Mouse (Mus musculus) cerebral cortex, adult 2 months (tissue): ENCODE measurements around the gene Afap1.

ENCODE experiments used
- WGBS: fragments of 180-500 bp; shearing (Covaris S2); methylation state at CpG from one replicate; pipeline ENCODE4 v1.1.7; 2018; 5-methylcytosine and 5-hydroxymethylcytosine counted together

The Afap1 gene

GRCm38 (mm10) chr5:35935939-35936338 lies 42.8 kb downstream of the Afap1 start:
- WGBS: 87% methylated on average over 7 of the region's 7 CpGs

DNA sequence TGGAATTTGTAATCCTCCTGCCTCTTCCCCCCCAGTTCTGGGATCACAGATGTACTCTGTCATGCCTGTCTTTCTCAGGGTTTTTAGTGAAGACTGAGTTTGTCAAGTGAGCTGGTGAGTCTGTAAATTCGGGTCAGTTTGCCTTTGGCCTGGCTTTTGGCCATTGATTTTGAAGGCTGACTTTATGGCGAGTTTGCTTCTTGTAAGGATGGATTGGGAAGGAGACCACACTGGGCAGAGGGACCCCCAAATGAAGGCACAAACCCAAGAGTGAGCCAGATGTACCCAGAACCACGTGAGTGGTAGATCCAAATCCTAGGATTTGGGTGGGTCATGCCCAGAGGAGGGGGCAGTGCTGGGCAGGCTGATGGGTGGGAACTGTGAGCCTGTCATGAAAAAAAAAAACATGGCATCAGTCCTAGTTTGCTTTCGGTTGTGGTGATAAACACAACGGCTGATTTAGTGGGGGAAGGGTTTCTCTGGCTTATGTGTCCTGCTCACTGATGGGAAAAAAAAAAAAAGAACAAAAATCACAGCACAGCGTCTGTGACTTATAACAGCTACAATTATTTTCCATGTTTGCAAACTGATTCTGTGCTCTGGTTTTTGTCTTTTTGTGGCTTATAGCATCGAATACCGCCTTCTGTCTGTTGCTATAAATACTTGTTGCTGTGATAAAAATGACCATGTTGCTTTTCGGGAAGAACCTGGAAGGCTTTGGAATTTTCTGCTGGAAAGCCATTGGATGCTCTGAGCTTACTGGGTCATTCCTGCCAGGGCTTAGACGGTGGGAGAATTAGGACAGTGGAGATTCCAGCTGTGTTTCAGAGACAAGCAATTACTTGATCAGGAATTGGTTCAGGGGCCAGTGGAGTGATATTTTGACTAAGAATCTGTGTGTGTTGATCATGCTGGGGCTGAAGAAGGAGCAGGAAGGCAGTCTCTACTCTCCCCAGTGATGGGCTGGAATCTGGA lies 45.4 kb downstream of the Afap1 start:
- 31% methylated on average over 10 of the region's 10 CpGs for WGBS

DNA sequence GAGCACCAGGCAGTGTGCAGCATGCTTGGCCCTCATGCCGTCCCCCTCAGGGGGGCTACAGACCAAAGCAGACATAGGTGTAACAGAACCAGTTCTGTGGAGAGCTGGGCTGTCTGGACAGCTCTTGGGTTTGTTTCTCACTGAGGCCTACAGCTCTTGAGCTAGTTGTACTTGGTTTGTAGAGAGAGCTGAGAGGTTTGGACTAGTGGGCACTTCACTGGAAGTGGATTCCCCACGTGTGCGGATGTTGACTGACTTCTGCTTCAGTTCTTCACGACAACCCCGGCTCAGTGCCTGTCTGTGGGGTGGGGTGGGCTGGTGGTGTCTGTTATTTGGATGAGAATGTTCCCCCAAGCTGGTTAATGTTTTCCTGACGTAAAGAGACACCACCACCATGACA lies 46.8 kb downstream of the Afap1 start:
- 84% methylated on average over 6 of the region's 6 CpGs for WGBS

GRCm38 (mm10) chr5:35943541-35943940 lies 50.4 kb downstream of the Afap1 start:
- WGBS: 68% methylated on average over 5 of the region's 5 CpGs

GRCm38 (mm10) chr5:35946841-35947240 lies 53.7 kb downstream of the Afap1 start:
- 89% methylated on average over 2 of the region's 2 CpGs for WGBS

- WGBS: 80% methylated on average over 4 of the region's 4 CpGs
Observed at GRCm38 (mm10) chr5:35947427-35947826, 54.3 kb downstream of the Afap1 start.

- 80% methylated on average over 15 of the region's 15 CpGs for WGBS
Observed at GRCm38 (mm10) chr5:35948225-35948975, 55.3 kb downstream of the Afap1 start.

DNA sequence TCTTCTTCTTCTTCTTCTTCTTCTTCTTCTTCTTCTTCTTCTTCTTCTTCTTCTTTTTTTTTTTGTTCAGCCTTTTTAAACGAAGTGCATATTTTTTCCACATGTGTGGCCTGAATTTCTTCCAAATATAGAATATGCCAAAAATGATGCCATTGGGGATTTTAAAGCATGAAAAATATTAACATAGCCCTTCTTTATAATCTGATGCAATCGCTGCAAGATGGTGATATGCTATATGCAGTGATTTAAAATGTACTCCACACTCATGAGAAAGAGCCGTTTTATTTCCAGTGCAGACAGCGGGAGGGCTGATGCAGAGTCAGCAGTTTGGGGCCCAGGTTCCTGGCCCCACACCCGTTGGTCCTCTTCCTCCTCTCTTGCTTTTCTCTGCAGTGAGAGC lies 55.9 kb downstream of the Afap1 start:
- WGBS: 75% methylated on average over 5 of the region's 5 CpGs

DNA sequence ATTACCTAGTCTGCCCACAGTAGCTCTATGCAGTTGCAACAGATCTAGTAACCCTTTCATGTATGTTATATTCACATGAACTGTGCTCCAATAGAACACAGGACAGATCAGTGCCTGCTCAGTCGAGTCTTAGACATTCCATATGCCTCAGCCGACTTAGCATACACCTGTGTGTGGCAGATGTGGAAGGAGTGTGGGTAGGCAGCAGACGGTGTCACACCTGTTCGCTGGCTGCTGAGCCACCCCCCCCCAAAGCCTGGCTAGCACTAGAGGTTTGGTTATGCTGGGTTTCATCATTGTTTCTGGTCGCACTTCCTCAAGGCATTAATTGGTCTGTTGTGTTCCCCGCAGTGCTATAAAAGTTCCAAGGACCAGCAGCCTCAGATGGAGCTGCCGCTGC lies 57.4 kb downstream of the Afap1 start:
- WGBS: 73% methylated on average over 7 of the region's 7 CpGs

DNA sequence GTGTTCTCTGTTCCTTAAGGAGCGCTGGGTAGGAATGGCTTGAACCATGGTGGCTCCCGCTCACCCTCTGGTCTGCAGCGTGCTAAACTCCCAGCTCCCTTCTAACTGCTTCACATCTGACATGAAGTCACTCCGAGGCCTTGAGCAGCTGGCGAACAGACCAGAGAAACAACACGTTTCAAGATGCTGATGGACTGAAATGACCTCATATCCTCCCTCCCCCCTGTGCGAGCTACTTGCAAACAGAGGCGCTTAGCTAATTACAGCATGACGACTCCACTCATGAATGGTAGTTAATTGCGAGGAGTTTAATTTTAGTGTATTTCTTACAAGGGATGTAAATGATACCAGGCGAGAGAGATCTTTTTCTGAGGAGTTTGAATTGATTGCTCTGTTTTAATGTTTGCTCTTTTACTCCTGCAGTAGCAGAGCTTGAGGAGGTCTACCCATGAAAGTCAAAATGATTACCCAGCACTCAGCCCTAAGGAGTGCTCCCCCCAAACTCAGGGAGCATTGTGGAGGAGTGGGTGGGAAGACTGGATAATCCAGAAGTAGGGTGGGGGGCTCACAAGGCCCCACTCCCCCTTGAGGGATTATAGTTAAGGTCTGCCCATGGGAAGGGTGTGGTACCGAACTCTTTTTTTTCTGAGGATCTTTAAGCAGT lies 61.1 kb downstream of the Afap1 start:
- WGBS: 63% methylated on average over 12 of the region's 12 CpGs

GRCm38 (mm10) chr5:35956268-35956667 lies 63.1 kb downstream of the Afap1 start:
- WGBS: 86% methylated on average over 1 of the region's 1 CpGs

DNA sequence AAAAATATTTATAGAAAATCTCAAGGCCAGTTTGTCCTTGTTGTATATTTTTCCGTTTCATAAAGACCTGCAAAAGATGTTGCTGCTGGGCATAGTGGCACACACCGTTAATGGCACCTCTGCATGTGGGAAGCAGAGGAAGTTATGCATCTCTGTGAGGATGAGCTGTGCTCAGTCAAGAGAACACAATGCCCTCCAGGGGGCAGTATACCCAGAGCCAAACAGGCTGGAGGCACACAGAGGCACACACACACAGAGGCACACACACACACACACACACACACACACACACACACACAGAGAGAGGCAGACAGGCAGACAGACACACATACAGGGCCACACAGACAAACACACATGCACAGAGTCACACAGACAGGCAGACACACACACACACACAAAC lies 65.6 kb downstream of the Afap1 start:
- WGBS: 73% methylated on average over 2 of the region's 2 CpGs

DNA sequence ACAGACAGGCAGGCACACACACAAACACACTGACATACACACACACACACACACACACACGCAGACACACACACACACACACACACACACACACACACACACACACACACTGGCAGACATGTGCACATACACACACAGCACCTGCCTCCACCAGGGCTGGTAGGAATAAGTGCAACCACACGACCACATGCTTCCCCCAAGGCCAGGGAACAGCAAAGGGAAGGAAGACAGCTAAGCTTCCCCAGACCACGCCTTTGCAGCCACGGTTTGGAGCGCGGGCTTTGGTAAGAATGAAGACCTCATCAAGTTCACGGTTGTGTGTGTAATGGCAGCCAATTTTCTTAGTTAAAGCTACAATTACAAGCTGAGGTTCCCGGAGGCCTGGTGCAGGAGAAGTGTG lies 67.0 kb downstream of the Afap1 start:
- 79% methylated on average over 8 of the region's 8 CpGs for WGBS

DNA sequence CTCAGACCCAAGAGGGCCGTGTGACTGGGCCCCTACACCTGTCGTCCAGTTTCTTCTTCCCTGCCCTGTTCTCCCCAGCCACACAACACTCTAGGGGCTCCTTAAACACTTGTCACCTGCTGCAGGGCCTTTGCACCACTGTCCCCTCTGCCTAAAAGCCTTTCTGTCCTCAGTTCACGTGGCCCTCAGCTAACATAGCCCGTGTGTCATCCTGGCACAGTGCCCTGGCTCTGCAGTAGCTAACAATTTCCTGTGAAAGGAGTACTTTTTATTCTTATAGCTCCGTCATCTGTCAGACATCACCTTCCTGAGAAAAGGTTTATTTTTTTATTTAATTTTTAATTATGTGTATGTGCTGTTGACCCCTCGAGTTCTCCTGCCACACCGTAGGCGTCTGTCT lies 68.2 kb downstream of the Afap1 start:
- 65% methylated on average over 8 of the region's 8 CpGs for WGBS

DNA sequence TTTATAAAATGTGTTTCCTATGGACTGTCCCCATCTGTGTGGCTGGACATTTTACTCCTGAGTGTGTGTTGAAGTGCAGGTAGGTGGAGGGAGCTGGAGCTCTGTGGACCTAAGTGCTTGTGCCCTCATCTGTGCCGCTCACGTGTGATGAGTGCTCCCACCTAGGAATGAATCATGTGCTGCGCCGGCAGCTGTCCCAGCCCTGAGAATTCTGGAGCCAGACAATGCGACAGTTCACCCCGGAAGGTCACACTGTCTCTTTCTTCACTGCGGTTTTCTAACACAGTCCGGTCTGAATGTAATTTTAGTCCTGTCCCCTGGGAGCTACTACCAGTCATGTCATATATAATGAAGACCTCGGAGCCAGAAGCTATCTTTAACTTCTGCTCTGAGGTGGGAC lies 70.5 kb downstream of the Afap1 start:
- WGBS: 80% methylated on average over 9 of the region's 9 CpGs

DNA sequence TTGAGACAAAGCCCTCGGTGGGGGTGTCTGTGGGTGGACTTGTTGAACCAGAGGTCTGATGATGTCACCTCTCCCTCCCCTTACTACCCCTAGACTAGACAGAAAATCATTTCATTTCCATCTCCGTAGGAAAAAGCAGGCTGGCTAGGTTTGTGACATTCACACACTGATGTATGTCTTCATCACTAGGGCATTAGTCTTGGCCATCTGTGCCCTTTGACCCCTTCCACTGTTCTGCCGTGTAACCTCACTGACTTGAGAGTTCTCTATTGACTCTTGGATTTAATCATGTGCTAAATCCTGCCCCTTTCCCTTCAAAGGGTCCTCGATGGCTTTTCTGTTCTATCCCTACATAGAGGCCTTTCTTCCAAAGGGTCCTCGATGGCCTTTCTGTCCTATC lies 71.9 kb downstream of the Afap1 start:
- WGBS: 79% methylated on average over 5 of the region's 5 CpGs

- 70% methylated on average over 3 of the region's 3 CpGs for WGBS
Observed at GRCm38 (mm10) chr5:35969857-35970256, 76.7 kb downstream of the Afap1 start.

GRCm38 (mm10) chr5:35970380-35971105 lies 77.4 kb downstream of the Afap1 start:
- WGBS: 72% methylated on average over 12 of the region's 12 CpGs

- WGBS: 51% methylated on average over 10 of the region's 10 CpGs
Observed at GRCm38 (mm10) chr5:35971841-35972578, 78.9 kb downstream of the Afap1 start.

- WGBS: 81% methylated on average over 7 of the region's 7 CpGs
Observed at GRCm38 (mm10) chr5:35972739-35973138, 79.6 kb downstream of the Afap1 start.

DNA sequence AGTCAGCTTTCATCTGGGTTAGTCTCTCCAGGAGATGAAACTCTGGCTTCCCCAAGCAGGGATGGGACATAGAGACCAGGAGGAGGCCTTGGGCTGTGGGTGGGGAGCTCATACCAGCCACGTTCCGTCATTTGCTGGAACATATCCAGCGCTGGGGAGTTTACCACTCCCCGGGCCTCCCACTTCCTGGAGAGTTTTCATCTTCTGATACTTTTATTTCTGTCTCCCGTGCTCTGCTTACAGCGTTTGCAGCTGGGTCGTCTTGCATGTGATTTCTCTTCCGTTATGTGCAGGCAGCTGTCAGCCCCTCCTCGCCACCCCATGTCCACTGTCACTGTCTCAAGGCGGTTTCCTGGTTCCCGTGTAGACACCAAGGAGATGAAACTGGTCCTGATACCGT lies 80.7 kb downstream of the Afap1 start:
- WGBS: 43% methylated on average over 12 of the region's 12 CpGs
